Mouse (Mus musculus) forebrain, embryonic 16.5 days (tissue): ENCODE results near the gene Plxdc1. TPM values are rescaled to one million over a fixed set of nuclear protein-coding genes. Genes with fewer than 3 reads are reported as not detected.
"Not testable (repeated sequence)": the region's sequence is repeated elsewhere in the genome, so short reads cannot be mapped to it uniquely, and the experiment has no call there.

Experiments
- ATAC-seq: fragments of 200-750 bp; cut with Nextera tagmentation; 2 replicates; pipeline ENCODE4 v1.8.0; 2017; ENCODE audit warnings: mild to moderate bottlenecking, moderate library complexity
- H3K27ac ChIP-seq: fragments of 300-500 bp; sonication (generic); 2 replicates; pipeline ENCODE4 v1.5.1; 2014; ENCODE audit warnings: low read length, control low read depth
- H3K27me3 ChIP-seq: fragments of 300-500 bp; sonication (generic); replicated peaks from 2 replicates; pipeline ENCODE4 v1.6.1; 2014; ENCODE audit warnings: low read length; ENCODE audit not compliant: control insufficient read depth, insufficient read depth
- H3K36me3 ChIP-seq: fragments of 300-500 bp; sonication (generic); 2 replicates; pipeline ENCODE4 v1.6.1; 2014; ENCODE audit not compliant: control insufficient read depth, insufficient read depth
- H3K4me1 ChIP-seq: fragments of 300-500 bp; sonication (generic); replicated peaks from 2 replicates; pipeline ENCODE4 v1.6.1; 2014; ENCODE audit warnings: low read length; ENCODE audit not compliant: control insufficient read depth, insufficient read depth
- H3K4me2 ChIP-seq: fragments of 300-500 bp; sonication (generic); 2 replicates; pipeline ENCODE4 v1.6.1; 2014; ENCODE audit warnings: mild to moderate bottlenecking, low read length, control low read depth
- H3K4me3 ChIP-seq: fragments of 300-500 bp; sonication (generic); replicated peaks from 2 replicates; pipeline ENCODE4 v1.5.1; 2014; ENCODE audit warnings: mild to moderate bottlenecking, low read length, control low read depth
- H3K9ac ChIP-seq: fragments of 300-500 bp; sonication (generic); replicated peaks from 2 replicates; pipeline ENCODE4 v1.6.1; 2014; ENCODE audit warnings: low read depth, low read length, control low read depth
- H3K9me3 ChIP-seq: fragments of 300-500 bp; sonication (generic); 2 replicates; pipeline ENCODE4 v1.6.1; 2016; ENCODE audit warnings: low read length; ENCODE audit not compliant: control insufficient read depth
- WGBS: fragments of 180-500 bp; shearing (Covaris S2); extraction: QIAGEN DNeasy Blood & Tissue Kit; methylation state at CpG from one replicate; pipeline ENCODE4 v1.1.7; 2014; 5-methylcytosine and 5-hydroxymethylcytosine counted together
- polyA plus RNA-seq: library from polyadenylated mRNA; unstranded; fragments of >200 nt; fragmentation: Nextera tagmentation; extraction: Ambion mirVana; gene quantifications from 2 replicates; pipeline ENCODE4 v1.2.1, GENCODE M21; 2015

Gene Plxdc1
- polyA plus RNA-seq, 1 experiment from 2014 or later, result 0.96 TPM

DNA sequence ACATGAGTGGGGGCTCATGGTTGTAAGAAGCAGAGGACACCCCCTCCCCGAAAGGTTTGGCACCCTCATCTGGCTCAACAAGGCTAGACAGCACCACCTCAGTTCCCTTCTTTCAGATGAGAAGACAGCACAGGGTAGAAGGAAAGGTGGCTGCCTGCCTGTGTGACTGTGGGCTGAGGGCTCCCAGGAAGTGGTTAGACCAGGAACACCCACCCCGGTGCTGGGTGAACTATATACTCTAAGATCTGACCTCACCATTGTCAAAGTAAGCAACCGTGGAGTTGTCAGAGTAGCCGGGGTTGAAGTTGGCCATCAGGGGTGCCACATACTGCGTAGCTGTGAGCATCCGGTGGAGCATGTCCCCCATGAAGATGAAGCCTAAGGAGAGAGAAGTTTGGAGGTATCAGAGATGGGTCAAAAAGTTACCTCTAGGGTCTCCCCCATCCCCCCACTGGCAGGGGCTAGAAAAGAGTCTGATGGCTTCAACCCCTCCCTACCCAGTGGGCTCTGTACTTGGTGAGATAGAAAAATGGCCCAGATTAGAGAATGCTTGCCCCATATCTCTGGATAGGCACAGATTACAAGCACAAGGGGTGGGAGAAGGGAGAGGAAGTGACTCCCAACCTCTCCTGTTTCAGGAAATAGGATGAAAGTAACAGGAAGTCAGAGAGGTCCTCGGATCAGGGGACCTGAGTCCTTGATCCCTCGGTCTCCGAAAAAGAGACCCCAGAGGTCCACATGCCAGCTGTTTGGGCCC lies 30.9 kb downstream of the Plxdc1 start:
- Histone ChIP-seq H3K4me2 (no peak overlapping the region), H3K4me1 (peaks cover 4% of the 10 kb centered on the region), H3K9me3 (no peaks in the 10 kb centered on the region), H3K27me3 (no peaks in the 10 kb centered on the region), H3K4me3 (no peak overlapping the region), H3K36me3 (no peaks in the 10 kb centered on the region), H3K9ac (no peak overlapping the region), H3K27ac (no peak overlapping the region)
- ATAC-seq, result no peak
- WGBS, result 87% methylated on average over 9 of the region's 9 CpGs

DNA sequence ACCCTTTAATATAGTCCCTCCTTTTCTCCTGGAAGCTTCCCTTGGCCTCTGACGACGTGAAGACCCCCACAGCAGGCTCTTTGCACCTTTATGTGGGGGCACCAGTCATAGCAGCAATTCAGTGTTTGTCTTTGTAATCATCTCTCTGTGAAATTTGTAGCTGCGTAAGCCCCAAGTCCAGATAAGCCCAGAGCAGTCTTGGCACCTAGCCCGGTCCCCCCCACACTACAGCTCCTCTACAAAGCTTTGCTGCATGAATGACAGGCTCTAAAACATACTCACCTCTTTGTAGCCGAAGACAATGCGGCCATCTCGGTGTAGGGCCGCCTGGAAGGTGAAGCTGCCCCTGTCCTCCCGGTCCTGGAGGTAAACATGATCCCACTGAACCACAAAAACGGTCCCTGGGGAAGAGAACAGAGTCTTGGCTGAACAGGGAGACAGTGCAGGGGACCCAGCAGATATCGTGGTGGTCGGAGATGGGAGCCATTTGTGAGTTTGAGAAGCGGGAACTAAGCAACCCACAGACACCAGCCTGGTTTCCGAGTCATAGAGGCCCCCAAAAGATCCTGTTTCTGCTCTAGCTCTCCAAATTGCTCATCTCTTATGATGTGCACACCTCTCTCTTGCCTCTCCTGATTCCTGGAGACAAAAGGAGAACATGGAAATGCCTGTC lies 31.6 kb downstream of the Plxdc1 start:
- Histone ChIP-seq H3K27me3 (no peaks in the 10 kb centered on the region), H3K4me3 (no peak overlapping the region), H3K9ac (no peak overlapping the region), H3K9me3 (no peaks in the 10 kb centered on the region), H3K27ac (no peak overlapping the region), H3K36me3 (no peaks in the 10 kb centered on the region), H3K4me1 (peaks cover 8% of the 10 kb centered on the region), H3K4me2 (no peak overlapping the region)
- no peak for ATAC-seq
- 55% methylated on average over 14 of the region's 14 CpGs for WGBS

DNA sequence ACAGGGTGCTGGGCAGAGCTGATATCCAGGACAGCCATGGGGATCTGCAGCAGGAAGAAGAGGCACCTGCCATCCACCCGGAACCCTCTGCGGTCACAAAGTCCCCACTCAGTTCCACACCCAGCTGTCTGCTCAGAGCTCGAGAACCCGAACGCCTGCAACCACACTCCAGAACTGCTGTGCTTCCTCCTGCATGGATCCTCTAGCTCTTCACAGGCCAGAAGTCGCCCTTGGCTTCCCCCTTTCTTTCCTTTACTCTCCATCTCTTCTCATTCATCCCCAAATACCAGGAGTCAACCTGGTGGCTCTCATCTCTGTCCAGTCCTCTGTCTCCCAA lies 32.3 kb downstream of the Plxdc1 start:
- Histone ChIP-seq H3K27me3 (no peaks in the 10 kb centered on the region), H3K9me3 (no peaks in the 10 kb centered on the region), H3K4me1 (peaks cover 4% of the 10 kb centered on the region), H3K4me3 (no peak overlapping the region), H3K36me3 (no peaks in the 10 kb centered on the region), H3K9ac (no peak overlapping the region), H3K27ac (no peak overlapping the region), H3K4me2 (no peak overlapping the region)
- ATAC-seq, result no peak
- 90% methylated on average over 6 of the region's 6 CpGs for WGBS

DNA sequence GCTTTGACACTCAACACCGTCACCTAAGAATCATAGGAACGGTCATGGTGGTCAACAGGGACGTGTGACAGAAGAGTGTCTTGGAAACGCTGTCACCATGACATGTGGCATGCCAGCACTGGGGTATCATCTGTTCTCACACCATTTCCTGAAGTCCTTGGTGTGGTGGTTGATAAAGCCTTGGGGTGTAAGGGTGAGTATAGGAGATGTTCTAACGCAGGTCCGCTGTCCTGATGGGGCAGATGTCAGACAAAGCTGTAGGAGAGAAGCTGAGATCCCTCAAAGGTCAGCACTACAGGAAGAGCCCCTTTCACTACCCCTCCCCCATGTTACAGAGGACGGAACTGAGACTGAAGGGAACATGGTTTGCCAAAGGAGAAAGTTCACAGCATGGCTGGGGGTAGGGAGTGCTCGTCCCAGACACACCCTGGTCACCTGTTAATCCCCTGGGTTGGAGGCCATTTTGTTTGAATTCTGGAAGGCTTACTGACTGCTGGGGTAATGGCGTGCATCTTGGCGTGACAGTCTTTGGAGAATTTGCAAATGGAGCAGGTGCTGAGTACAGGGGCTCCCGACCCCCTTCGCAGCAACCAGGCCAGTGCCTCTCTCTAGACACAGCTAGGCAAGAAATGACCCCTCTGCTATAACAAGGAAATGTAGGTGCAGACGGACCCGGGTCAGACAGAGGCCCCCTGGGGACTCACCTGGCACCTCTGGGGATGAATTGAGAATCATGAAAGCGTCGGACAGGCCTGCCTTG lies 32.9 kb downstream of the Plxdc1 start:
- Histone ChIP-seq H3K27ac (no peak overlapping the region), H3K4me2 (no peak overlapping the region), H3K4me1 (peaks cover 4% of the 10 kb centered on the region), H3K27me3 (no peaks in the 10 kb centered on the region), H3K9me3 (no peaks in the 10 kb centered on the region), H3K36me3 (no peaks in the 10 kb centered on the region), H3K4me3 (no peak overlapping the region), H3K9ac (no peak overlapping the region)
- WGBS, result 89% methylated on average over 16 of the region's 16 CpGs
- no peak for ATAC-seq

DNA sequence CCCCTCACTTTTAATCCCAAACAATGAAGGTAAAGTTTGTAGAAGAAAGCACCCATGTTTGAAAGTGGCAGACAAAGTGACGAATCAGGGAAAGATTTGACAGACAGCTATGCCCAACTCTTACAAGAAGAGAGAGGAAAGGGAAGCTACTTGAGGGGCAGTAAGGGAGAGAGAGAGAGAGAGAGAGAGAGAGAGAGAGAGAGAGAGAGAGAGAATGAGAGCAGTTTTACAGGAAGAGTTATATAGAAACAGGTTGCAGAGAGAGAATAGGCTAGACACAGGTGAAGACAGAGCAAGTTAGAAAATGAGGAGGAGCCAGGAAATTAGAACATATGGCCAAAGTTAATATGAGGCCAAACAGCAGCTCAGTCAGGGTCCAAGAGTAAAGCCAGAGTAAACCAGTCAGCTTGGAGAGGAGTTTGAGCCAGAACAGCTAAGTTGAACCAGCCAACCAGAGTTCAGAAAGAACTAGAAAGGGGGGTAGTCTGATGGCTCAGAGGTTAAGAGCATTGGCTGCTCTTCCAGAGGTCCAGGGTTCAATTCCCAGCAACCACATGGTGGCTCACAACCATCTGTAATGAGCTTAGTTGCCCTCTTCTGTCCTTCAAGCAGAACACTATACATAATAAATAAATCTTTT lies 33.8 kb downstream of the Plxdc1 start:
- Histone ChIP-seq H3K4me2 (no peak overlapping the region), H3K27me3 (no peaks in the 10 kb centered on the region), H3K4me3 (no peak overlapping the region), H3K27ac (no peak overlapping the region), H3K9me3 (no peaks in the 10 kb centered on the region), H3K4me1 (peaks cover 4% of the 10 kb centered on the region), H3K36me3 (no peaks in the 10 kb centered on the region), H3K9ac (no peak overlapping the region)
- 72% methylated on average over 1 of the region's 1 CpGs for WGBS
- no peak for ATAC-seq

DNA sequence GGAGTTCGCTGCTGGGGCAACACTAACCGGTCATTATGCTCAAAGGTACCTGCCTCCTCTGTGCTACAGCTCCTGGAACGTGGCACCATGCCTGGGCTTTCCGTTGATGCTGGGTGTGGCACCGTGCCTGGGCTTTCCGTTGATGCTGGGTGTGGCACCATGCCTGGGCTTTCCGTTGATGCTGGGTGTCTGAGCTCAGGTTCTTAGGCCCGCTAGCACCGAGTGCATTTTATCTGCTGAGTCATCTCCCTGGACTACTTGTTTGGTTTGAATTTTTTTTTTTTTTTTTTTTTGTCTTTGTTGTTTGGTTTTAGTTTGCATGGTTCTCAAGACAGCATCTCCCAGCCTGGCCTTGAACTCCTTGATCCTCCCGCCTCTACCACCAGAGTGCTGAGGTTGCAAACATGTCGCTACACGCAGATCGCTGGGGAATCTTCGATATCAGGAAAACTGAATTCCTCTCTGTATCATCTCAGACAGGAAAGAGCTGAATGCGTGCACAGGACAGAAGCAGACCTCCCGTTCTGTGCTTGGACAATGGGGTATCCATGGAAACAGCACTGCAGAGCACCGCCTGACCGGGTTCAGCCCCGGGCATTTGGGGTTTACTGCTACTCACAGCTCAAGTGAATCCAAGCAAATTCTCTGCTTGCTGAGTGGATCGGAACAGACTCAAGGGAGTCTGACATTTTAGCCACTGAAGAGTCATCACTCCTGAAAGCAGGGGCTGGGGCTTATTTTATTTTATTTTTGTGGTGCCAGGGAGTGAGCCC lies 36.4 kb downstream of the Plxdc1 start:
- Histone ChIP-seq H3K9me3 (no peaks in the 10 kb centered on the region), H3K4me2 (no peak overlapping the region), H3K4me1 (peaks cover 4% of the 10 kb centered on the region), H3K27ac (no peak overlapping the region), H3K27me3 (no peaks in the 10 kb centered on the region), H3K9ac (no peak overlapping the region), H3K4me3 (no peak overlapping the region), H3K36me3 (no peaks in the 10 kb centered on the region)
- no peak for ATAC-seq
- 25% methylated on average over 20 of the region's 20 CpGs for WGBS

DNA sequence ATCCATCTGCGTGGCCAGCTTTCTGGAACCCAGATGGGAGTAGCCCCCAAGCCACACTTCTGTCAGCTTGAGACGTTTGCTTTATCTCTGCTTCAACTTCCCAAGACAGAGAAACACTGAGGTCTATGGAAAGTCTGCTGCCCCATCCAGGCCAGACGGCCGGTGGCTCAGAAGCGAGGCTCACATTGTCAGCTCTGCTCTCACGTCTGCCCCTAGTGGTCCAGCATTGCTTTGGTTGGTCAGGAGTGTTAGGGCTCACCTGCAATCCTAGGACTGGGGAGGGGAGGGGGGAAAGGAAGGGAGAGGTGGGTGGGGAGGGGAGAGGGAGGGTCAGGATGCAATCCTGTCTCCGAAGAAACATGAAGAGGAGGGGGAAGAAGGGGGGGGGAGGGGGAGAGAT lies 38.8 kb downstream of the Plxdc1 start:
- H3K4me1 ChIP-seq, result peaks cover 4% of the 10 kb centered on the region
- no peaks in the 10 kb centered on the region for H3K27me3 ChIP-seq
- no peak overlapping the region for H3K9ac ChIP-seq
- H3K27ac ChIP-seq, result no peak overlapping the region
- H3K36me3 ChIP-seq, result no peaks in the 10 kb centered on the region
- no peak overlapping the region for H3K4me2 ChIP-seq
- WGBS, result 13% methylated on average over 7 of the region's 7 CpGs
- ATAC-seq, result no peak
- no peaks in the 10 kb centered on the region for H3K9me3 ChIP-seq
- H3K4me3 ChIP-seq, result no peak overlapping the region

DNA sequence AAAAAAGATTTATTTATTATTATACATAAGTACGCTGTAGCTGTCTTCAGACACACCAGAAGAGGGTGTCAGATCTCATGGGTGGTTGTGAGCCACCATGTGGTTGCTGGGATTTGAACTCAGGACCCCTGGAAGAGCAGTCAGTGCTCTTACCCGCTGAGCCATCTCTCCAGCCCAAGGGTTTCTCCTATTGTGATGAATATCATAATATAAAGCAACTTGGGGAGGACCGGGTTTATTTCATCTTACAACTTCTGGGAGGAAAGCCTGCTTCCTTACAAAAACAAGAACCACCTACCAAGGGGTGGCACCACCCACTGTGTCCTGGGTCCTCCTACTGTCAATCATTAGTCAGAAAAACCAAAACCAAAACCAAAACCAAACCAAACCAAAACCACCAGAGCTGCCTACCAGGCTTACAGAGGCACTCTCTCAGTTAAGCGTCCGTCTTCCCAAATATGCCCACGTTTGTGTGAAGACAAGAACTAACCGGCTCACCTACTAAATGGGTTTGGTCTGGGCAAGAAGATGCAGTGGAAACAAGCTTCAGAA lies 40.4 kb downstream of the Plxdc1 start:
- WGBS, result 90% methylated on average over 7 of the region's 7 CpGs
- not testable (repeated sequence) for H3K4me3 ChIP-seq, H3K4me2 ChIP-seq, ATAC-seq, H3K9ac ChIP-seq, H3K4me1 ChIP-seq, H3K27me3 ChIP-seq, H3K27ac ChIP-seq, H3K9me3 ChIP-seq, H3K36me3 ChIP-seq
